Mouse (Mus musculus) adrenal gland, postnatal 4 days (tissue): ENCODE measurements around the gene Aanat. TPM values are rescaled to one million over a fixed set of nuclear protein-coding genes. Genes with fewer than 3 reads are reported as not detected.
A peak's percentile ranks its signal among the peaks of the same experiment; 100 is the strongest.

Source experiments
- DNase-seq, 2 experiments: peaks; one replicate each; pipeline ENCODE4 v3.0.0; 2021 to 2022; ENCODE audit warnings: low spot score in 2 of 2, mixed read lengths in 2 of 2
- total RNA-seq, 2 experiments: library from RNA; stranded (reverse); gene quantifications; 2 replicates each; pipeline ENCODE4 v1.2.3; 2021

Gene Aanat
- total RNA-seq, 2 experiments from 2014 or later = not detected

DNA sequence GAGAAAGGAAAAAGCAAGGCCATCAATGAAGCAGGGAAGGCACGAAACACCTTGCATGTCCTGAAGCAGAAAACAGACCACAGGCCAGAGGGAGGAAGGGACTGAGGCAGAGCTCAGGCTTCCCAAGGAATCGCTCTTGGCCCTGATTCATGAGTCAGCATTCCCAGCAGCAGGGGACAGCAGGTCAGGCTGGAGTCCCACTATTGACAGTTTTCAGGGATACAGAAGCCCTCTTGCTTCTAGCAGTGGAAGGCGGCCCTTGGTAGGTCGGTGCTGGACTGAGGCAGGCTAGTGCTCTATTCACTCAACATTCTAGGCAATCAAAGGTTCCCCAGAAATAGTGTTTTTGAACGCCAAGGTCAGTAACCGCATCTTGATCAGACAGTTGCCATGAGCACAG, 11.7 kb upstream of the Aanat start:
- no peak for DNase-seq

DNA sequence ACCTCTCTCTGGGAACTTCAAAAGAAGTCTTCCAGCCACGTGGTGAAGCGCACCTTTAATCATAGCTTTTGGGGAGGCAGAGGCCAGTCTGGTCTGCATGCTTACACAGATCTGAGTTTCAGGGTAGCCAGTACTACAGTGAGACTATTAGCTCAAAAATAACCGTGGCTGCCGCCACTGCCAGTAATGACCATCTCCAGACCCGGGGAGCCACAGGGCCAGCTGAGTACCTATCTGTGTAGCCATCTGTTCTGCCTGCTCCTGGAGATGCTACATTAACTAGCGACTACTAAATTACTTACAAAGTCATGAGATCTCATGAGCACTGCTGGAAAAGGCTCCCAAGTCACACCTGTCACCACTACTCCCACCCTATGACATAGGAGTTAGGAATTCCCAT, 11.2 kb upstream of the Aanat start:
- no peak for DNase-seq

DNA sequence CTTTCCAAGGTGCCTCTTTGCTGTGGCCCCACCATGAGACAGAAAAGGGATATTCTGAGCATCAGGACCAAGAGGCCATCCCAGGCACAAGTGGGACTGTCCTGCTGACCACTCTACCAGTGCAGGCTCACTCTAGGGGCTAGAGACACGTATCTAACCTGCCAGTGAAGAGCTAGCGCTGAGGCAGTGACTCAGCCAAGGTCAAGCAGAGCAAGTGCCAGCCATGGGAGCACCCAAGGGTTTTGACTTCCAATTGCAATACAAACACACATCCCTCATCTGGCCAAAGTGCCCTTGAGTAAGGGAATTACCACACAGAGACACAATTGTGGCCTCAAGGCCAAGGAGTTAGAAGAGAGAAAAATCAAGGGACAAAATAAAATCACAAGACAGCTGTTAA, 10.8 kb upstream of the Aanat start:
- no peak for DNase-seq

DNA sequence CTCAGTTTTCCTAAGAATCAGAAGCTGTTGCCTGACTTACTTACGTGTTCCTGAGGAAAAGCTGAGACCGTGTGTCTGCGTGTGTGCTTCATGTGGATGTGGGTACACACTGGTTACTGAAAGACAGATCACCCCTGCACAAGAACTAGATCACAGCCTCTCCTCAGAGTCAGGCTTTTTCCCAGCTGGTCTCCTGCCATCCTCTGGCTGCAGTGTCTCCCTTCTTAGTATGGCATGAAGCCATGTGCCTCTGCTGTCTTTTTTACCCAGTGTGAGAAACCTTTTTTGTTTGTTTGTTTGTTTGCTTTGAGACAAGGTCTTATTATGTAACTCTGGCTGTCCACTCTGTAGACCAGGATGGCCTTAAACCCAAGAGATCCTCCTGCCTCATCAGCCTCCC, 7.0 kb upstream of the Aanat start:
- no peak for DNase-seq

DNA sequence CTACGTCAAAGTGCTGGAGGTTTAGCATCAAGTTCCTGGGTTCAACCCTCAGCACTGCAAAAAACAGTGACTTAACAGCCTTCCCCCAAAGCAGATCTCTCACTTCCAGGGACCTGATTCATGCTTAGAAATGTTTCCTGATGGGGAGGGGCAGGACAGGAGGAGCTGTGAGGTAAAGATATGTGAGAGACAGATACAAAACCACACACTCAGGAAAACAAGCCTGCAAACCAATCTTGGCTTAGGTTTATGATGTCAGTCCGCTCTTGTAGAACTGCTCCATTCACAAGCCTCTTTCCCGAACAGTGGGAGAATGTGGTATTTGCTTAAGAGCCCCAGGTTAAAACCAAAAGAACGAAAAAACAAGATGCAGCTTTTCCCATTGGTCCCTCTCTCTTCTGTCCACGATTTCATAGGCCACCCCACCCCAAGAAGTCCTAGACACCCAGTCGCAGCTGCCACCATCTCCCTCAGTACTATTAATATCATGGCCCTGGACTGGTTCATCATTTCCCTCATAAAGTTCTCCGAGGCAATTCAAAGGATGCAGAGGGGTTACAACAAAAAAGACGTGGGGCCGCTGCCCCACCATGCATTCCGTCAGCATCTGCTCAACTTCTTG, 6.1 kb upstream of the Aanat start:
- no peak for DNase-seq

DNA sequence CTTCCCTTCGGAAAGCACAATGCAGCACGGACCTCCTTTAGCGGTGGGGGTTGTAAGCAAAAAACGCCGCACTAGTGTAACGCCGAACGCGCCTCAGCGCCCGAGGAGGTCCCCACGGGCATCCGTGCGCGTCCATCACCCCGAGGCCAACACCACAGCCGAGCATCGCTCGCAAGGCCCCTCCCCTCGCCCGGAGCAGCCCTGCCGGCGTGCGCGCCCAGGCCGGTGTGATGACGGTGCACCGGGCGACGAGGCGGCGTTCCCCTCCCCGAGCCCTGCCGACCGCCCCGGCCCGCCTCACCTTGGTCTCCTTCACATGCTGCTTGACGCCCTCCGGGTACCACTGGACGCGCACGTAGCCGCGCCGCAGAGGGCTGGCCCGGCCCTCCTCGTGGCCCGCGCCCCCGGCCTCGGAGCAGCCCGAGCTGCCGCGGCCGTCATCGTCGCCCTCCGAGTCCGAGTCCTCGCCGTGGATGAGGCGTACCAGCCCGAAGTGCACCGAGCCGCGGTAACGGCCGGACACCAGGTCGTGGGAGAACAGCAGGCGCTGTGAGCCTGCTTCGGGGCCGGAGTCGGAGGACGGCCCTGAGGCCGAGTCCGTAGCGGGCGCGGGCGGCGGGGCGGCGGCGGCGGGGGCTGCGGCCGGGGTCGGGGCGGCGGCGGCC, 5.4 kb upstream of the Aanat start:
- DNase-seq = peak in 1 of 2 experiments; percentile 33

DNA sequence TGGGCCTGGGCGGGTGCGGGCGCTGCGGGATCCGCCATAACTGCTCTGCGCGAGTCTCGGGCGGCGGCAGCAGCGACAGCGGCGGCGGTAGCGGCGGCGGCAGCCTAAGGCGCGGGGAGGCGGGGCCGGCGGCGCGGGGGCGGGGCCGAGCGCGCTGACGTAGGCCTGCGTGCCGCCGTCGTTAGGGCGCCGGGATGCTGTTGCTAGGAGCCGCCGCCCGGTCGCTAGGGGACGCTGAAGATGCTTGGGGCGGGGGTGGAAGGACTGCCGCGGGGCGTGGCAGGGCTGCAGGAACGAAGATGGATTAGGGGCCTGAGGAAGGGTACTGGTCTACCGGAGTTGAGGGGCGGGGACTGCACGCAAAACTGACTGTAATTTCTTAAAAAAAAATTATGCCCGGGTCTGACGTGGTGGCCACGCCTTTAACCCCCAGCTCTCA, 4.8 kb upstream of the Aanat start, which contains the start of gene Ube2o:
TSS of gene Ube2o (minus strand) at position 72 of the 439 bp plus-strand sequence.
- peak; percentile 69 to 80 for DNase-seq

DNA sequence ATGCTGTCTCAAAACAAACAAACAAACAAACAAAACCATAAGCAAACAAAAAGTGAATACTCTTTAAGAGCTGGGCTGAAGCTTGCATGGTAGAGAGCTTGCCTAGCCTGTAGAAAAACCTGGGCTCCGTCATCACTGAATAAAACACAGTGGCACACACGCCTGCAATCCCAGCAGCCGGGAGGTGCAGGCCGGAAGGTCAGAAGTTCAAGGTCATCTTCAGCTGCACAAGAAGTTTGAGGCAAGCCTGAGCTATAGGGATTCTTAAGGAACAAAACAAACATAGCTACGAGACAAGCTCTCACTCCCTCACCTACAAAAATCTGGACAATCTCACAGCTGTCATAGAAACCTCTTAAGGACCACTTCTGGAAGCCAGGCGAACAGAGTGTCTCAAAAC, 550 bp upstream of the Aanat start:
- no peak for DNase-seq

DNA sequence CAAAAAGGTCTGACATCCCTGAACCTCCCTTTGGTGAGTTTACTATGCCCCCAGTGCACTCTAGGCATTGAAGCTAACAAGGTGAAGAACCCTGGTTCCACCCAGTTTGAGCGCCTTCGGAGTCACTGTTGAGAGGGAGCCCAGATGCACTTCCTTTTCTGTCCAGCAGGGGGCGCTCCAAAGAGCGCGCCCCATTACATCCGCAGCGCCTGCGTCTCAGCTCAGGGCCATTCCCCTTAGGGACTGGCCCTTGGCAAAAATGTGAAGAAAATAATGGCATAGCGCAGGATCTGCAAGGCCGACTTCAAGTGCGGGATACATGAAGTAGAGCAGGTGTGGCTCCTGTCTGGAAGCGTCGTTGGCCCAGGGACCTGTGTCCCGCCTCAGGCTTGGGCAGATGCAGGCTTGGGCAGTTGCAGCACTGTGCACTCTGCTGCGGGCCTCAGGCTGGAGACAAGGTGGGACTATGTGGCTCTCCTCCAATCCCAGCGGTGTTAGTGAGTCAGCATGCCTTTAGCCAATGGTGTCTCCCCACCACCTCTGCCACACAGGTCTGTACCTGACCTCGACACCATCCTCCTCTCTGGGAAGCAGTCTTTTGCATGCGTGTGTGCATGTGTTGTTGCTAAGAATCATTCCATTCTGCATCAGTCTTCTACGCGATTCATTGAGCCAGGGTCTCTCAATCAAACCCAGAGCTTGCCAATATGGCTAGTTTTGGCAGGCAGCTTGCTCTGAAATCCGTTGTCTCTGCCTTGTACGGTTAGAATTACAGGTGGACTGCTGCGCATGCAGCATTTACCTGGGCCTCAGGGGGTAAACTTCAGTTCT, 784 bp downstream of the Aanat start:
- peak; percentile 48 to 56 for DNase-seq

DNA sequence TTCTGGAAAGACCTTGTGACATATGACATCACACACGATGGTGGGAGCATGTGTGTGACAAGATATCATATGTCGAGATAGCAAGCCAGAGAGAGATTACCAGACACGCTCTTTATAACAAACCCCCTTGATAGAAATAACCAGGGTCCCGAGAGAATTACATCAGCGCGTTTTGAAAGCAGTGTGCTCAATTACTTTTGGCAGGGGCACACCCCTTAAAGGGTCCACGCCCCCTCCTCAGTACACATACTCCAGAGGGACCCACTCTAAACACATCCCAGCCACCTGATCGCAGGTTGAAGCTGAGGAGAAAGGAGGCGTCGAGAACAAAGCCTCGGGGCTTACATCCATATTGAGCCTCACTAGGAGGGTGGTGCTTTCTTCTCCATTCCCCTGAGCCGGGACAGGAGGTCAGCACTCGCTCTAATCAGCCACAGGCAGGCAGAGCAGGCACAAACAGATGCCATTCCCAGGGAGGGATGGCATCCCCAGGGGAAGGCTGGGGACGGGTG, 2.8 kb downstream of the Aanat start:
- no peak for DNase-seq

DNA sequence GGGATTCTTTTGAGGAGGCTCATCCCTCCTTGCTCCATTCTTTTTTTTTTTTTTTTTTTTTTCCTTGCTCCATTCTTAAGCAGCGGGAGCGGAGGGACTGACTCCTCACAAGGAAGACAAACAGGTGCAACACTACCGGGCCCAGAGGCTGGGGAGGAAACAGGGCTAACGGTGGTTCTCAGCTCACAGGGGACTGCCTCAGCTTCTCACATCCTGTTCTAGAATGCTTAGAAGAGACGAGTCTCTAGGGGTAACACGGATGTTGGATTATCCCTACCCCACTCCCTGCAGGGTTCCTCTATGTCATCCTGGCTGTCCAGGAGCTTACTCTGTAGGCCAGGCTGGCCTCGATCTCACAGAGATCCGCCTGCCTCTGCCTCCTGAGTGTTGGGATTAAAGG, 3.3 kb downstream of the Aanat start:
- no peak for DNase-seq

DNA sequence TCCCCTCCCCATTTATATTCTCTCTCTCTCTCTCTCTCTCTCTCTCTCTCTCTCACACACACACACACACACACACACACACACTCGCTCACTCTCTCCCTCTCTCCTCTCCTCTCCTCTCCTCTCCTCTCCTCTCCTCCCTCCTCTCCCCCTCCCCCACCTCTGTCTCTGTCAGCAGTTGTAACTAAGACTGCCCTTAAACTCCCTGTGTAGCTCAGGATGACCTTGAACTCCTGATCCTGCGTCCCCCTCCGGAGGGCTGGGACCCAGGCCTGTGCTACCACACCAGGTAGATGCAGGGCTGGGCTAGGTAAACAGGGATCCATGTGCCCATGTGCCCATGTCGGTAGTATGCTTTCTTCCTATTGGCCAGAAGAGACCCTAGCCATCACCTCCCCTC, 5.4 kb downstream of the Aanat start:
- DNase-seq = no peak

DNA sequence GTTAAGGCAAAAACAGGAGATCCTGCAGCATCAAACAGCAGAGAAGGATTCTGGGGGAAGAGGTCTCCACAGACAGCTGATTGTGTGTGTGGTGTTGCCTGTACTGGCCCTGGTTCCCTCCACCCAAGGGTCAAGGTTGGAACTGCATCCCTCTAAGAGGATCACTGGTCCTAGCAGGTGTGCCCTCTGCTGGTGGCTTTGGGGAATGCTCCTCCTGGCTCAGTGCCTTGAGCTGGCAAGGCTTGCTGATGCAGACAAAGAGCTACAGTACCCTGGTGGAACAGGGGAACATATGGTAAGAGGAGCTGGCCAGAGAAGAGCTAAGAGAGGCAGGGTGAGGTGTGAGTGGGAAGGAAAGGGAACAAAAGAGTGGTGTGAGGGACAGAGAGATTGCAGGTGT, 6.2 kb downstream of the Aanat start:
- peak; percentile 81 to 91 for DNase-seq

DNA sequence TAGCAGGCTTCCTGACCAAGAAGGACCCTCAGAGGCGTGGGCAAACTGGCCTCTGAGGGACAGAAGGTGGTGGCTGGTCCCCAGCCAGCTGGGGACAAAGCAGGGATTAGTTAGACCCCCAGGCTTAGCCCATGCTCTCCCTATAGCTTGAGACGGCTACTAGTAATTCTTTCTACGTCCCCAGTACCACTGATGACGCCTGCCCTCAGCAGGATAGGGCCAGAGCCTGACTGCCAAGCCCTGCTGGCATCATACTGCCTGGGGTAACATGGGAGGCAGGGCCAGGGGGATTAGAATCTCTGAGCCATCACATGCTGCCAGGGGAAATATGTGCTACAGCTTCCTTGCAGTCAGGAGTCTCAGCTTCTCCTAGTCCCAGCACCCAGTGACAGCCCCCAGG, 7.1 kb downstream of the Aanat start:
- DNase-seq = no peak

DNA sequence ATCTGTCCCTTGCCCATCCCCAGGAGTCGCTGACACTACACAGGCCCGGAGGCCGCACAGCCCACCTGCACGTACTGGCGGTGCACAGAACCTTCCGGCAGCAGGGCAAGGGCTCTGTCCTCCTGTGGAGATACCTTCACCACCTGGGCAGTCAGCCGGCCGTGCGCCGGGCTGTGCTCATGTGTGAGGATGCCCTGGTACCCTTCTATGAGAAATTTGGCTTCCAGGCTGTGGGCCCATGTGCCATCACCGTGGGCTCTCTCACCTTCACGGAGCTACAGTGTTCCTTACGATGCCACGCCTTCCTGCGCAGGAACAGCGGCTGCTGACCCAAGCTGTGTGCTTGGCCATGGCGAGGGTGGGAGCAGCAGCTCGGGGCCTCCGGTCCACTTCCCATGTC, 10.5 kb downstream of the Aanat start:
- DNase-seq = no peak

DNA sequence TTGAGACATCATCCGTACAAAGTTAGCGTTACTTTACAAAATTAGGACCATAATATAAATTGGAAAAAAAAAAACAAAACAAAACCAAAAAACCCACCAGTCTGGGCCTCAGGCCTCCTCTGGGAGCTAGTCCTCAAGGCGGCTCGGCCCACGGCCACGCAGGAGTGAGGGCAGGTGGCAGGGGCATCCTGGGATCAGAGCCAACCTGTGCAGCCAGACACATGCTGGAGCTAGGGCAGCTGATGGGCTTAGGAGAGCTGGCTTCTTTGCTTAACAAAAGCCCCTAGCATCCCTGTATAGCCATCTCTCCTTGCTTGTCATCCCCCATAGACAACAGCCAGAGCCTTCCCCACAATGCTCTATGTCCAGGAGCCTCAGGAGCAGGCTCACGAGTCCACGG, 12.0 kb downstream of the Aanat start:
- no peak for DNase-seq

DNA sequence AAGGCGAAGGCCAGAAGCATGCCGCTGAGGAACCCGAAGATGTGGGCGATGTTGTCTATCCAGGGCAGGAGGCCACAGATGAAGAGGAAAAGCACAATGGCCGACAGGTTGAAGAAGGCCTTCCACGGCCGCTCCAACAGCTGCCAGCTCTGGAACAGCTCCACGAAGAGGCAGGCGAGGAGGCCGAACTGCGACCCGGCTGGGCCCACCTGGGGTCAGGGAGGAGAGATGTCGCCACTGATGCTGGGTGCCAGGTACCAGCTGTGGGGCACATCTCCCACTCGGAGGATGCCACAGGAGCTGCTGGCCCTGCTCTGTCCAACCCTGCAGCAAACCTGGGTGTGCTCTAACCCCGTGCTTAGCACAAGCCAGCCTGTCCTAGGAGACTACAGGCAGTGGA, 13.0 kb downstream of the Aanat start:
- no peak for DNase-seq

DNA sequence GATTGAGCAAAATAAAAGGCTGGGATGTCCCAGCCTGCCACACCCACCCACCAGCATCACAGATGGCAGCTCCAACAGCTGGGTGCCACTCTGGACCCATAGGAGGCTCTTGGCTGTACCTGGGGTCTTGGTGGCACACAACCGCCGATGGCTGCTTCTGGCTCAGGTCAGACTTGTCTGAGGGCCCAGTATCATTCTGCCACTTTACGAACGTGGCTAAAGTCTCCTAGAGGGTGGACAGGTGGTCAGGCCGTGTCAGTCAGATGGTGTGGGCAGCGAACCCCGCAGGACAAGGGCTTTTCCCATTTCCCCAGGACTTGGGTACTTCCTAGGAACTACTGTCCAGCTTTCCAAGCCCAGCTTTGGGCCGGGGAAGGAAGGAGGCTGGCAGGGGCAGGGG, 14.9 kb downstream of the Aanat start:
- DNase-seq = no peak

DNA sequence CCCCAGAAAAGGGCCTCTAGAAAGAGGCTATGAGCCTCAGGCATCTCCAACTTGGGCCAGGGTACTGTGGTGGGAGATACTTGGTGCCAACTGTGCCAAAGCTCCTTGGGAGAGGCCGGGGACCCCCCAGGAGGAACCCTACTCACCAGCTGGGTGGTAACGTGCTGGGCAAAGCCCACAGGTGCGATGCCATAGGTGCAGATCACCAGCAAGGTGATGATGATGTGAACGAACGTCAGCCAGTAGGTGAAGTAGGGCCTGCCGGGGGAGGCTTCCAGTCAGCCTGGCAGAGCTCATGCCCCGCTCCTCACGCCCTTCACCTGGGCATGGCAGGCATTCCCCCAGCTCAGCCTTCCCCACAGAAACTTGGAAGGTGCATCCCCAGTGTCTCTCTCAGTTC, 15.8 kb downstream of the Aanat start:
- DNase-seq = no peak

DNA sequence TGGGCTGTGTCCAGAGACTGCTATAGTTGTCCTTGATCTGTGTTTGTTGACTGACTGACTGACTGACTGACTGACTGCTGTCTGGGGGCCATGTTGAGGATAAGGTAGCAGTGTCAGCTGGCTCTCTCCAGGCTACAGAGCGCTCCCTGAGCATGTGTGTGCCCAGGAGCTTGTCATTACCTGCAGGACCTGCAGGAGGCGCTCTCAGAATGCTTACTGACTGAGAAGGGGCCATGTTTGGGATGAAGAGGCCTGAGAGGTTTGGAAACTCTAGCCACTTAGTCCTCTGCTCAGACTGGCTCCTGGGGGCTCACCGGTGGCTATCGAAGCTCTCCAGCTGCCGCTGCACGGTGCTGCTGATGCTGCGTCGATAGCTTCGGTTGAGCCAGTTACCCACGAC, 17.1 kb downstream of the Aanat start:
- DNase-seq = no peak

DNA sequence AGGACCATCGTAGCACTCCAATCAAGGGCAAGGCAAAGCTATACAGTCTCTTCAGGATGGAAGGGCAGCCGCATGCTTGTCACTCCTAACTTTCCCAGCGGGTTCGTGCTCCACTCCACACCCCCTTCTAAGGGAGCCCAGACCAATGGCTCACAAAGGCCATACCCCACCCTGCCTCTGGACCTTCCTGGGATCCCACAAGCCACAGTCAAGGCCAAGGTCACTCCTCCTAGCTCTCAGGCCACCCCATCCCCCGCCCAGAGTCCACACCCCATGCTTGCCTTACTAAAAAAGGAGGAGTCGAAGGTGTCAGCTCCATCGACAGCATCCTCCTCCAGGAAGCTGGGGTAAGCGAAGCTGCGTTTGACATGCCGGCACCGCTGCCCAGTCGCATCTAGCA, 17.9 kb downstream of the Aanat start:
- no peak for DNase-seq

DNA sequence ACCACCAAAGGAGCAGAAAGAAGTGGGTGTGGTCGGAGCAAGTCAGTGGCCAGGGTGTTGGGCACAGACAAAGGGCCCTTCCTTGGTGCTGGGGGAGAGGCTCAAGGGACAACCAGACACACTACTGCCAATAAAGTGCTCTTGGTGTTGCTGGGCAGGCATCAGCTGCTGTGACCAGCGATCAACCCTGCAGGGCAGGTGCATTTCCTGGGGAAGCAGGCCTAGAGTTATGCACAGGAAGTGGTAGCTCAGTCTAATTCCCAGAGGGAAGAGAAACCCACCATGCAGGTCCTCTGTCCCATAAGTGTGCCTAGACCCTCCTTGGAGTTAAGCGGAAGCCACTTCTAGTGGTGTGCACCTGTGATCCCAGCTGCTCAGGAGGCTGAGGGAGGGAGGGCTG, 21.5 kb downstream of the Aanat start:
- no peak for DNase-seq
